8 mouse cellular contexts compared by ENCODE assay signal in genomic region chr4:140986711-140987395, GRCm38 (mm10). TPM values are rescaled to one million over a fixed set of nuclear protein-coding genes. Genes with fewer than 3 reads are reported as not detected.
DNase-seq lines count a peak whose midpoint lies in the region; ATAC-seq and TF ChIP-seq lines count a peak whose summit lies in the region.

TSS of gene Atp13a2 (plus strand) at chr4:140986873.

- peak within 1 kb of the TSS; percentile 65 for H3K9ac ChIP-seq in embryonic facial prominence, embryonic 15.5 days
- H3K9ac ChIP-seq in kidney, embryonic 14.5 days (ENCODE audit: low read depth, low read length) = peak within 1 kb of the TSS; percentile 87
- peak within 1 kb of the TSS; percentile 91 for H3K9ac ChIP-seq in limb, embryonic 15.5 days

- no peak for TF ChIP-seq CTCF in bone marrow, adult 2 months (IDR thresholded peaks at IDR 0.05; ENCODE audit: control insufficient read depth, insufficient read depth, low read length)

- DNase-seq in 3T3-L1 (ENCODE audit: low read depth, low spot score) = peak; percentile 69
- DNase-seq in heart, adult 9 months (ENCODE audit: low spot score in 2 of 2) = peak; percentile 78 to 89
- peak; percentile 36 to 78 for DNase-seq in monocyte, adult 2 months (ENCODE audit: low read depth in 1 of 2, low spot score in 2 of 2)
- DNase-seq in spleen, postnatal 36 days (ENCODE audit: low spot score in 2 of 2) = peak; percentile 85 to 87

- WGBS in bone marrow, adult 2 months = under 1% methylated on average over 58 of the region's 58 CpGs
- WGBS in embryonic facial prominence, embryonic 15.5 days = under 1% methylated on average over 52 of the region's 58 CpGs
- whole genome bisulfite sequencing in kidney, embryonic 14.5 days = under 1% methylated on average over 58 of the region's 58 CpGs
- under 1% methylated on average over 57 of the region's 58 CpGs for WGBS in limb, embryonic 15.5 days

- H3K27me3 ChIP-seq in embryonic facial prominence, embryonic 15.5 days = no peaks in the 10 kb centered on the region
- no peaks in the 10 kb centered on the region for H3K27me3 ChIP-seq in kidney, embryonic 14.5 days (ENCODE audit: control insufficient read depth, insufficient read depth, low read length)
- no peaks in the 10 kb centered on the region for H3K27me3 ChIP-seq in limb, embryonic 15.5 days

- peak within 1 kb of the TSS; percentile 76 for H3K4me2 ChIP-seq in embryonic facial prominence, embryonic 15.5 days (replicated peaks)
- peak within 1 kb of the TSS; percentile 88 for H3K4me2 ChIP-seq in kidney, embryonic 14.5 days (replicated peaks; ENCODE audit: low read depth, low read length)
- peak within 1 kb of the TSS; percentile 72 for H3K4me2 ChIP-seq in limb, embryonic 15.5 days

- peak; percentile 46; the same call in 1 of the 2 replicates for TF ChIP-seq POLR2A in bone marrow, adult 2 months (IDR thresholded peaks at IDR 0.05; ENCODE audit: borderline replicate concordance, control insufficient read depth, low read depth, low read length)

- peak within 1 kb of the TSS; percentile 87 for H3K4me3 ChIP-seq in bone marrow, adult 2 months (replicated peaks; ENCODE audit: control insufficient read depth, low read depth, low read length)
- H3K4me3 ChIP-seq in embryonic facial prominence, embryonic 15.5 days (replicated peaks) = peak within 1 kb of the TSS; percentile 85
- H3K4me3 ChIP-seq in kidney, embryonic 14.5 days (ENCODE audit: low read length) = peak within 1 kb of the TSS; percentile 88
- peak within 1 kb of the TSS; percentile 97 for H3K4me3 ChIP-seq in limb, embryonic 15.5 days

- no peaks in the 10 kb centered on the region for H3K36me3 ChIP-seq in embryonic facial prominence, embryonic 15.5 days
- H3K36me3 ChIP-seq in kidney, embryonic 14.5 days (ENCODE audit: control insufficient read depth, insufficient read depth, low read length) = peaks cover 2% of the 10 kb centered on the region
- peaks cover 6% of the 10 kb centered on the region; the same call in 1 of the 2 replicates for H3K36me3 ChIP-seq in limb, embryonic 15.5 days

- ATAC-seq in embryonic facial prominence, embryonic 15.5 days (ENCODE audit: insufficient number of reproducible peaks, low FRiP score, low TSS enrichment, low read depth) = peak; percentile 82
- peak; percentile 91 for ATAC-seq in kidney, embryonic 14.5 days (ENCODE audit: low FRiP score, low TSS enrichment)
- ATAC-seq in limb, embryonic 15.5 days (ENCODE audit: insufficient number of reproducible peaks, low FRiP score, low TSS enrichment, low read depth) = peak; percentile 76

- peaks cover 6% of the 10 kb centered on the region for H3K4me1 ChIP-seq in bone marrow, adult 2 months (ENCODE audit: control insufficient read depth, insufficient read depth, low read length)
- peaks cover 55% of the 10 kb centered on the region for H3K4me1 ChIP-seq in embryonic facial prominence, embryonic 15.5 days
- peaks cover 13% of the 10 kb centered on the region for H3K4me1 ChIP-seq in kidney, embryonic 14.5 days (ENCODE audit: control insufficient read depth, insufficient read depth, low read length)
- peaks cover 45% of the 10 kb centered on the region for H3K4me1 ChIP-seq in limb, embryonic 15.5 days

- no peaks in the 10 kb centered on the region for H3K9me3 ChIP-seq in embryonic facial prominence, embryonic 15.5 days (replicated peaks)
- H3K9me3 ChIP-seq in kidney, embryonic 14.5 days (ENCODE audit: control insufficient read depth, low read length) = no peaks in the 10 kb centered on the region
- no peaks in the 10 kb centered on the region for H3K9me3 ChIP-seq in limb, embryonic 15.5 days

- H3K27ac ChIP-seq in bone marrow, adult 2 months (ENCODE audit: control insufficient read depth, insufficient read depth, low read depth, low read length, poor library complexity) = peak within 1 kb of the TSS; percentile 68
- peak within 1 kb of the TSS; percentile 0; the same call in 1 of the 2 replicates for H3K27ac ChIP-seq in embryonic facial prominence, embryonic 15.5 days (replicated peaks)
- 0 out of 2 replicates have a peak within 1 kb of the TSS, but pooled peaks have one; percentile 8 for H3K27ac ChIP-seq in kidney, embryonic 14.5 days (ENCODE audit: low read depth, low read length)
- 0 out of 2 replicates have a peak within 1 kb of the TSS, but pooled peaks have one; percentile 38 for H3K27ac ChIP-seq in limb, embryonic 15.5 days

RNA-seq across cellular contexts. Expression of gene Atp13a2, which starts in this region (rescaled TPM):
- 28.4 and 46.7 TPM in 2 replicates for polyA plus RNA-seq in bone marrow, adult 2 months (2011; ENCODE audit: insufficient read depth, insufficient read length, low replicate concordance, missing spikeins)
- 47.2 and 48.1 TPM in 2 replicates for polyA plus RNA-seq in embryonic facial prominence, embryonic 15.5 days (2015; fragmentation: Nextera tagmentation; extraction: Ambion mirVana)
- polyA plus RNA-seq in kidney, embryonic 14.5 days (2014; fragmentation: Nextera tagmentation; extraction: Ambion mirVana) = 26.5 and 39.5 TPM in 2 replicates
- polyA plus RNA-seq in limb, embryonic 15.5 days (2015; fragmentation: Nextera tagmentation; extraction: Ambion mirVana) = 37.3 and 41.0 TPM in 2 replicates

Comparison
In these comparisons a context has a peak if more than half of its experiments do, and no peak if none do; other contexts are left out.
1. Peak in every context shown above with its lines: DNase-seq, ATAC-seq, H3K4me3 ChIP-seq and H3K27ac ChIP-seq.
2. H3K27ac ChIP-seq: peak in every context shown above with its lines; median percentile 68 in bone marrow, adult 2 months; 38 in limb, embryonic 15.5 days; 8 in kidney, embryonic 14.5 days; 0 in embryonic facial prominence, embryonic 15.5 days.